Mouse (Mus musculus): ENCODE results near the gene Tcf7l1. TPM values are rescaled to one million over a fixed set of nuclear protein-coding genes. Genes with fewer than 3 reads are reported as not detected.

The Tcf7l1 gene
- polyA plus RNA-seq, 1 experiment: 14.4 TPM

DNA sequence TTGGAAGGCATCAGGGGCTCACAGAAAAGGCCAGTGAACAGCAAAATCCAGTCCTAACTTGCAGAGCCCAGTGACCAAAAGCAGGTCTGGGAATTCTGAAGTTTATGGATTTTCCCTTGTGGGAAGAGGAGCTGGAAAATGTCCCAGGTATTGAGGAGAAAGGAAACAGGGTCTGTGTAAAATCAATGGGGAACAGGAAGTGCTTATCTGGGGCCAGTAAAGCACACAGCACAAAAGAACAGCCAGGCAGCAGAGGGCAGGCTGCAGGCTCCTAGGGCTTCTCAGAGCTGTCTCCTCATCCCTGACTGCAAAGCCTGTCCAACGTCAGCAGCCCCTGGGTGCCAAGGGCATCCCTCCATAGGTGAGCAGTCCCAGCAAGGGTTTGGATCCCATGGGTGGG, 126.1 kb downstream of the Tcf7l1 start:
- DNase-seq (ENCODE audit: low read depth): no peak

DNA sequence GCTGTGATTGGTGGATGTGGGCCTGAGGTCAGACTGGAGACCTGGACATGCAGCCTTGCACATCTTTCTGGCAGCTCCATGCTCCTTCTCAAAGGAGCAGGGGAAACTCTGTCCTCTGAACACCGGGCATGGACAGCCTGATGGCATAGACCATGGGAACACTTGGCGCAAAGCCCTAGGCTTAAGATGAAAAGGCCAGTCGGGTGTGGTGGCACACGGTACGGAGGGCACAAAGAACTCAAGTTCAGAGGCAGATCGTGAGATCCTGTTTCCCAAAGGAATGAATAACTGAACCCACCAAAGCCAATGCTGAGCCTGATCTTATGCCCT, 128.7 kb downstream of the Tcf7l1 start:
- DNase-seq (ENCODE audit: low read depth): no peak

DNA sequence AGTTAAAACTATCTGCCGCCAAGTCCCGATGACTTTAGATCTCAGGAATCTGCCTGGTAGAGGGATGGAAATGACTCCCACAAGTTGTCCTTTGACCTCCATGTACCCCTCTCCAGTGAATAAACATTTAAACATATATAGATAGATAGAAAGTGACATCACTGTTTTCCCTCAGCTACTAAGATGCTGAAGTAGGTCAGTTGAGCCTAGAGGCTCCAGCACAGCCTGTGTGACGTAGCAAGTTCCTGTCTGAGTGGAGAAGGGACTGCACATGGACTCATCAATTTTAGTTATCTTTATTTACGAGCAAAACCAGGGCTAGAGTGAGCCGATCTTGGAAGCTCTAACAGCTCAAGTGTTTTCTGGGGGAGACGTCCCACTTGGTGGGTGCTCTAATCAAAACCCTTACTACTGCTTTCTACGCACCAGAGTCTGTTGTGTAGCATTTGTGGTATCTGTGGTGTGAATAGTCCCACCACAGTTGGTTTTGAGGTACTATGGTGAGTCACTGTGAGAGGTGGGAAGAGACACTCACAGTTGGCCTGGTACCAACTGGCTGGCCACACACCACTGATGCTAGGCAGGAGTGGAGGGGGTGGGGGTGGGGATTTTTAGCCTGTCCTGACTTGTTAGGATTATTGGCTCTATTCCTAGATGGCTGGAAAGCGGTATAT, 129.2 kb downstream of the Tcf7l1 start:
- DNase-seq (ENCODE audit: low read depth): no peak

DNA sequence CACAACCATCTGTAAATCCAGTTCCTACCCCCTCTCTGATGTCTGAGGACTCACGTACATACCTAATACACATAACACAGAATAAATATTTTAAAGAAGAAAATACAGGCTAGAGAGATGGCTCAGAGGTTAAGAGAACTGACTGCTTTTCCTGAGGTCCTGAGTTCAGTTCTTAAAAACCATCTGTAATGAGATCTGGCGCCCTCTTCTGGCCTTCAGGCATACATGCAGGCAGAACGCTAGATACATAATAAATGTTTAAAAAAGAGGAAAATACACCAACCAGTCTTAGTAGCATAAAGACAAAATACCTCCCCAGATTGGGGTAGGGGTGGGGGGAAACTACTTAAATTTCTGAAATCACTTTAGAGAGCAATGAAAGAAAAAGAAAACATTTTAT, 131.0 kb downstream of the Tcf7l1 start:
- DNase-seq (ENCODE audit: low read depth): no peak

DNA sequence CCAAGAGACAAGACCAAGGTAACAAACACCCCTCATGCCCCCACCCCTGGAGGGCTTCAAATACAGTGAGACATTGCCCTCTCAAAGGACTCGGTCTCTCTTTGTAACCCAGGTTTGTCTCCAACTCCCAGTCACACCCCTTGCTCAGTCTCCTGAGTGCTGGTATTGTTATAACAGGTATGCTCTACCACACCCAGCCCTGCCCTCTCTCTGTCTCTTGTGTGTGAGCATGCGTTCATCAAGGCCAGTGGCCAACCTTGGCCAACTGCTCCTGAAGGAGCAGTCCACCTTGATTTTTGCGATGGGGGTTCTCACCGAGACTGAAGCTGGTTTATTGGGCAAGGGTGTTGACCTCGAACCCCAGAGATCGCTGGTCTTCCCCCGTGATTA, 133.0 kb downstream of the Tcf7l1 start:
- no peak for DNase-seq (ENCODE audit: low read depth)

DNA sequence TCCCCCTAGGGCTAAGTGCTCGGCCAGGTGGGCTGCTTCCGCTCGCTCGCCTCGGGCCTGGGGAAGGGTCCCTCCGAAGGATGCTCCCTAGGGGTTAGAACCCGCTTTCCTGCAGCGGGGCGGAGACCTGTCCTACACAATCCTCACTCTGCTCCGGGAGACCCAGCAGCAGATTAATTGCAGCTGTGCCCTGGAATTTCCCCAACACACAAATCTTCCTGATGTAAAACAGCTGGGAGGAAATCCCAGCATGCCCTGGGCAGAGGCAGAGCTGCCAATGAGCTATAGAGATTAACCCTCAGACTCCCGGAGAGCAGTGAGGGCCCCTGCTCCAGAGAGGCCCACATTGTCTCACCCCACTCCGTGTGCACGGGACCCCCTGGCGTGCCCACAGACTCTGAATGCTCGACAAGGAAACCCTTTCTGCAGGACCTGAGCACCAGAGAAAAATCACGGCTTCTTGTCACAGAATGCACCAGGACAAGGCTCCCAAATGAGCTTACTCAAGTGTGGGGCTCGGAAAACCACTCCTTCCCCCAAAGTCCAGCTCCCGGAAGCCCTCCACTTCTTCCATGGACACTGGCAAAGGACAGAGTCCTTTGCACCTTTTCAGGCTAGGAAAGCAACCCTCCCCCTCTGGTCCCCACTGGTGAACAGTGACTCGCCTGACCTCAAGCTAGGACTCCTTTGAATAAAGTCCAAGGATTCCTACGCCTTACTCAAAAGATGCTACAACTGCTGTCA, 133.6 kb downstream of the Tcf7l1 start:
- no peak for DNase-seq (ENCODE audit: low read depth)

DNA sequence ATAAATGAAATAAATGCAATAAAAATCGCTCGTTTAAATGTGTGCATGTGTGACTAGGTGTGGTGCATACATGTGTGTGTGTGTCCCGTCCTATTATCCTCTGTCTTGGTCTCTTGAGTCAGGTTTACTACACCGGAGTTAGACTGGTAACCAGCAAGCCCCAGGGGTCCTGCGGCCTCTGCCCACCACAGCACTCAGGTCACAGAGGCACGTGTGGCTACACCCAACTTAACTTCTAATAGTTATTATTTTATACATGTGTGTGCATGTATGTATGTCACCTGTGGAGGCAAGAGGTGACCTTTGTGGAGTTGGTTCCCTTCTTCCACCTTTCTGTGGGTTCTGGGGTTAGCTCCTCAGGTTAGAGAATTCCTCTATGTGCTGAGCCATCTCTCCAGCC, 134.7 kb downstream of the Tcf7l1 start:
- no peak for DNase-seq (ENCODE audit: low read depth)

DNA sequence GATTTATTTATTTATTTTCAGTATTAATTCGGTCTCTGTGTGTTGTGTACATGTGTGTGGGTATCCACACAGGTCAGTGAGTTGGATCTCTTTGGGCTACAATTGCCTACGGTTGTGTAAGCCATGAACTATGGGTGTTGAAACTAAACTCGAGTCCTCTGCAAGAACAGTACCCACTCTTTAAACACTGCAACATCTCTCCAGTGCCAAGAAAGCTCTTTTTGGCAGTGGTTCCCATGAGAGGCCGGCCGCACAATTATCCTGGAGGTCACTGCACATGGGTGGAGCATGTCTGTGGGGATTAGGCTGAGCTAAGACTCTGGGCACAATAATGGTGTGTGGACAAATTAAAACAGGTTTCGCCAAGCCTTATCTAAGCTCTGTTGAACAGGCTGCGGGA, 135.6 kb downstream of the Tcf7l1 start:
- DNase-seq (ENCODE audit: low read depth): peak; percentile 94

DNA sequence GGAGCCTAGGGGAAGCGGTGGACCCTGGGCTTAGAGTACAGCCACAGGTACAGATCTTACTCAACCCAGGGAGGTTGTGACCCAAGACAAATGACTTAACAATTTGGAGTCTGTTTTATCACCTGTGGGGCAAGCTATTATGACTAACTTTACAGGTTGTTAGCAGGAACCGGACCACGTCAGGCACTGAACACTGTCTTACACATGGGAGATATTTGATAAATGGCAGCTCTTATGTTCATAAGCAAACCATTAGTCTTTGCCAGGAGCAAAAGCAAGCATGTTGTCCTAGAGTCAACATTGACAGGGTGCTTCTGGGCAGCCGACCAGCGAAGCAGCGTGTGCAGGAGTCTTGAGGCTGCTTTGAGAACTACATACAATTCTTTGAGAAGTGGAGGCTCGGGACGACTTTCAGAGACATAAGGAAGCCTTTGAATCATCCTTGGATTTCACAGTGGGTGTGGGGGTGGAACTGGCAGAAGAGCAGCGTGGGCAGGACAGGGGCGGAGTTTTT, 138.7 kb downstream of the Tcf7l1 start:
- peak; percentile 57 for DNase-seq (ENCODE audit: low read depth)

DNA sequence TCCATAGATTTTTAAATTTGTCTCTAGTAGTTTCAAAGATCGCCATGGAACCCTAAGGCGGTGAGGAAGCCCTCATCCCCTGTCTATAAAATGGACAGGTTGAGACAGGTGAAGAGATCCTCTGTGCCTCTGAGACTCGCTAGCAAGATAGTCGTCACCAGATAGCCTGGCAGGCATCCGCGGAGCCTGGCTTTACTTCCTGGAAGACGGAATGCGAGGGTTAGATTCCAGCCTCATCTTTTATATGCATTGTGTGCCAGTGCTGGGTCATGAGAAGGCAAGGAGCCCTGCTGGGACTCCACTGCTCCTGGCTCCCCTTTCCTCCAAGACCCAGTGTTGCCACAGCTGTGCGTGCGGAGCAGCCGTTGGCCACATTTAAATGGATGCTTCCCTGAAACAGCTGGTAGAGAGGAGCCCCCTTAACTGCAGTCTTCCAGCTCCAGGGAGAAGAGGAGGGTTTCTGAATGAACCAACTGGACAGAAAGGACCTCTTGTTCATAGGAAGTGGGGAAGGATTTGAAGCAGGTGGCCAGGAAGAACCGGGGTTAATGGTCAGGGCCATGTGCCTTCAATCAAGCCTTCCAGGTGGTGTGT, 141.0 kb downstream of the Tcf7l1 start:
- DNase-seq (ENCODE audit: low read depth): no peak

DNA sequence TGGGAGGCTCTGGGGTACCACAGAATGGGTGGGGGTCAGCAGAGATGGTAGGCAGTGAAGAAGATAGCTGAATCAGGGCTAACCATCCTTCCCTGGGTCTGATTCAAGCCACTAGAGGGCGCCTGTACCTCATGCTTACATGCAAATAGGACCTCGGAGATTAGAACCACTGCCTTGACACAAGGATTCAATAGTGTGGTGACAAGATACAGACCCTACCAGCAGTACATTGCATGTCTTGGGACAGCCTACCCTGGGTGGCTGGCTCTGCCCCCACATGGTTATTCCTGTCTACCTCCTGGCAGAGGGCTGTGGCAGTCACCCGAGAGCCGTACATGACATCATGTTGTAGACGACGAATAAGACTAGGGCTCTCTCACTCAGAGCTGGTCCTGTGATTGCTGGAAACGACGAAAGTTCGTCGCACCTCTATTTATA, 141.7 kb downstream of the Tcf7l1 start:
- DNase-seq (ENCODE audit: low read depth): no peak

DNA sequence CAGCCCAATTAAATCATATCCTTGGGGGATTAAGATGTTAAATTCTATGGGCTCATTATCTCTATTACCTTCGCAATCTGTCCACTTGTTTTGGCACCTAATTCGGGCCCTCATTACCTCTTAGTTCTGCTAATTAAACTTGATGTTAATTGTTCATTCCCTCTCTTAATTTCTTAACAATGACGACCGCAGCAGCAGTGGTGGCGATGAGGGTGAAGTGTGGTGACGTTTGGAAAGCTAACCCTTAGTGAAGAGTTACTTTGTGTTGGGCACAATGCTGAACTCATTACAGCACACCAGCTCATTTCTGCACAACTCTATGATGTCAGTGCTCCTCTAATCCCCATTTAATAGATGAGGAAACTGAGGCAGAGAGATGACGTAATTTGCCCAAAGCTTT, 143.7 kb downstream of the Tcf7l1 start:
- no peak for DNase-seq (ENCODE audit: low read depth)

DNA sequence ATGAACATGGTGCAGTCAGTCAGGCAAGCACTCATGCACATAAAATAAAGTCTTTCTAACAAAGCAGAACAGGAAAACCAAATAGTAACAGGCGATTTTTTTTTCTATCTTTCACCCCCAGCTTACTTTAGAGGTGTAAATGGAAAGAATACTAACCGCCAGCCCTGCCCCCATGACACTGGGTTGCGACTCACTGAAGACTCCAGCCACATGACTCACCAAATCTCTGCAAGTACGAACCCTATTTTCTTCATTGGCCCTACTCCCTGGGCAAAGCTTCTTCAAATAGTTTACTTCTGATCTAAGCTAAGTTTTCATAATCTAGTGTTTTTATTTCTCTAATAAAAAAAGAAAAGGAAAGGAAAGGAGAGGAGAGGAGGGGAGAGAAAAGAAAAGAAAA, 144.5 kb downstream of the Tcf7l1 start:
- DNase-seq (ENCODE audit: low read depth): no peak

DNA sequence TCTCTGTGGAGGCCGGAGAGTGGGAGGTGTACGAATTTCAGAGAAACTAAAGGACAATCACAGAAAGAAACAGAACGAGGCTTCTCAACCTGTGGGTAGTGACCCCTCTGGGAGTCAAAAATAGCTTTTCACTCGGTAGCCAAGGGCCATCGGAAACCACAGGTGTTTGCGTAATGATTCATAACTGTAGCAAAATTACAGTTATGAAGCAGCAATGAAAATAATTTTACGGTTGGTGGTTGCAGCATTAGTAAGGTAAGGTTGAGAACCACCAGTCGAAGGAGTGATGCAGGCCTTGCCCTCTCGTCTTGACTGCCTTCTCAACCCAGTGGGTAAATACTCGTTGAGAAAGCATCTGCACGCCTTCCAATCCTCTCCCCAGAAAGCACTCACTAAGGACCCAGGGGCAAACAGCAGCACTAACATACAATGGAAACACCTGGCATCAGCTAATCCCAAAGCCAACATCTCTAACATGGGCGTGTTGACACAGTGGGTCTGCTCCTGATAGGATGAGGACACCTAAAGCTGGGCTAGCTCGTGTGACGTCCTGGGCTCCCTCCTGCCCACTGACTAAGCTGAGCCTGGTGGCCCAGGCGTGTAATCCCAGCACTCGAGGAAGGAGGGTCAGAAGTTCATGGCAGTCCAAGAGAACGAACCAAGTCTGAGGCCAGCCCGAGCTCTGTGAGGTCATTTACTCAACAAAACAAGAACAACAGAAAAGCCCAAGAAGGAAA, 147.7 kb downstream of the Tcf7l1 start:
- no peak for DNase-seq (ENCODE audit: low read depth)

DNA sequence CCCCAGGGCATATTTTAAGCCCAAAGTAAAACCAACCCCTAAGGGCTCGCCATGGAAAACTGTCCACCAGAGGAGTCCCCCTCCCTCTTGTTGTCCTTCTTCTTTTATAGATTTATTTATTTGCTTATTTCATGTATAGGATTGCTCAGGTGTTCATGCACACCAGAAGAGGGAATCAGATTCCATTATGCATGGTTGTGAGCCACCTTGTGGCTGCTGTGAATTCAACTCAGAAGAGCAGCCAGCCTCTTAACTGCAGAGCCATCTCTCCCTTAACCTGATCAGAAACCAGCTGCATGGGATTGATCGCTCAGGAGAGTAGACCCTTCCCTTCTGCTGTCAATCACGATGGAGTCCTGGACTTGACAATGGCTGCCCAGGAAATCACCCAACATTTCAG, 152.1 kb downstream of the Tcf7l1 start:
- DNase-seq (ENCODE audit: low read depth): no peak

DNA sequence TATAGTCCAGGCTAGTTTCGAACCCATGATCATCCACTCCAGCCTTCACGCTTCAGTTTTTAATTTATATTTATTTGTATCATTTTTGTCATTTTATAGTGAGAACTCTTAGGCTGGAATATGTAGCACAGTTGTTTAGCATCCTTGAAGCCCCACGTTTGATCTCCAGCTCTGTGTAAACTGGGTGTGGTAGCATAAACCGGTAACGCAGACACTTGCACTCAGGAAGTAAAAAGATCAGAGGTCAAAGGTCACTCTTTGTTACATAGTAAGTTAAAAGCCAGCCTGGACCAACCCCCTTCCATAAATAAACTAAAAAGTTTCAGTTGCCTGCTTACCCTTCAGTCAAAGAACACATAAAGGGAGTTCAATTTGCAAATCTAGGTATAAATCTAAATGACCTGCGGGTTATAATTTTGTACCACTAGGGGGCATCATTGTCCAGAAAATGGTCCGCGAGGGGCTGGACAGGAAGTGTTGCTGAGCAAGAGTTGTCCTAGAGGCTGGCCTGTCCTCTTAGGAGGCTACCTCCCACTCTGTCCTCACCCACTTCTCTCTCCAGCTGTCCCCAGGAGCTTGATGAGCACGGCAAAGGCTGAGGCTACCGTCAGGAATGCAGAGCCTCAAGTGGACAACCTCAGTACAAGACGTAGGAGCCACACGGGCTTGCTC, 153.2 kb downstream of the Tcf7l1 start:
- no peak for DNase-seq (ENCODE audit: low read depth)

DNA sequence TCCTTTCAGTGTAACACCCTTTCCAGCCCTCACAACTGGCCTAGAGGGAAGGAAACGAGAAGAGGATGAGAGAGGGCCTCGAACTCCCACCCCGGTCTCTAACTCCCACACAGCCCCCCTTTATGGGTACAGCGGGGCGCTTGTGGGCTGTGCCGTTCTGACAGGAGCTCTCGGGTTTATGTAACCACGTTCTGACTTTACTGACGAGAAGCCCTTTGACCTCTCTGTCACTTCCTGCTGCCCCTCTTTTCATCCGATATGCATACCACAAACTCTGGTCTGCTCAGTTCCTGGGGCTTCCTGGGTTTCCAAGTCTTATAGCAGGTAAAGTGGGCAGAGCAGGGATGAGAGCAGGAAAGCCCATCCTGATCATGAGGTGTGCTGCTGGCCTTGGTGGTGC, 154.7 kb downstream of the Tcf7l1 start:
- no peak for DNase-seq (ENCODE audit: low read depth)

DNA sequence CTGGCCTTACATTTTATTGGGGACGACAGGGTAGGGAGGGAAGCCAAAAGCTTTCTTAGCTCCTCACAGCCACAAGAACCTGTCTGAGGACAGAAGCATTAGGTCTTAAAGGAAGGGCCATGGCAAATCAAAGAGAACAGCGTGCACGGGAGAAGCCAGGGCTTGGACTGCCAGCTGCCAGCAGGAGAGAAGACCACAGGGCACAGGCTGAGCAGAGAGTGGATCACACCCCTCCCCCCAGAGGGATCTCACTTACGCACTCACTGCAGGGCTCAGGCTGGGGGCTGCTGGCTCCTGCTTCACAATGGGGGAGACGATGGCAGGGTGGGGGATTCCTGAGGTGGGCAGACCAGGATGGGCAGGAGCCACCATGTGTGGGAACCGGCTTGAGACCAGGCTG, 157.4 kb downstream of the Tcf7l1 start:
- no peak for DNase-seq (ENCODE audit: low read depth)

DNA sequence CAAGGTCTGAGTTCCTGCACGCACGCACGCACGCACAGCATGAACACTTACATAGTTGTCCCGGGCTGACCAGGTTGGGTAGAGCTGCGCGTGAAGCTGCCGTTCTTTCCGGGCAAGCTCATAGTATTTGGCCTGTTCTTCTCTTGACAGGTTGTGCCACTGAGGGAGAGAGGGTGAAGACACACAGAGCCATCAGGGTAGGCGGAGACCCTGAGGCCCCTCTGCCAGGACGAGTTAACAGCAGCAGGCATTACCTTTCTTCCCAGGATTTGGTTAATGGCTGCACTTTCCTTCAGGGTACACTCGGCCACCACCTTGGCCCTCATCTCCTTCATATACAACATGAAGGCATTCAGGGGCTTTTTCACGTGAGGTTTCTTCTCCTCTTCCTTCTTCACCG, 158.1 kb downstream of the Tcf7l1 start:
- no peak for DNase-seq (ENCODE audit: low read depth)

DNA sequence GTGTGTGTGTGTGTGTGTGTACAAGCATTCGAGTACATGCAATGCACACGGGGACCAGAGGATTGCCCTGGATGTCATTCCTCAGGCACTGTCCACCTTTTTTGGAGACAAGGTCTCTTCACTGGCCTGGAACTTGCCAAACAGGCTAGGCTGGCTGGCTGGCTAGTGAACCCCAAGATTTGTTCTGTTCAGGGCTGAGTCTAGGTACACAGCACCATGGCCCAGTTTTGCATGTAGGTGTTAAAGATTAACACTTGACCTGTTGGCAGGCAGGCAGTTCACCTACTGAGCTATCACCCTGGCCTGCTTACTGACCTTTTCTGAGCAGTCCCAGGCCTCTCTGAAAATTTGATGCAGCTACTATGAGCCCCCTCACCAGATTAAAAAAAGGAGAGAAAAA, 158.7 kb downstream of the Tcf7l1 start:
- DNase-seq (ENCODE audit: low read depth): no peak

DNA sequence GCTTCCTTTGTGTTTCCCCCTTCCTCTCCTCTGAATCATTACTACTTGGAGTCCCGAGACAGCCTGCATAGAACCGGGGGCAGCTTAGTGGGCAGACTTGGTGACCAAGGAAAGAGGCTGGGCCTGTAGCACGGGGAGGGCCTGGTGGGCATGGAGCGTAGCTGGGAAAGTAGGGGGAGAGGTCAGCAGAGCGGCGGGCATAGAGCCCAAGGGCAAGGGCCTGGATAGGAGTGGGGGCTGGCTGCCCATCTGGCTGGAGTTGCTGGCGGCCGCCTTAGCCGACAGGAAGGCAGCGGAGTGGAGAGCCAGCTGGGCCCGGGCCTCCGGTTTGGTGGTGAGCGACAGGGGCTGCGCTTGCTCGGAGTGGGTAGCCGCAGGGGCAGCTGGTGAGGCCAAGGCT, 161.8 kb downstream of the Tcf7l1 start:
- DNase-seq (ENCODE audit: low read depth): no peak

DNA sequence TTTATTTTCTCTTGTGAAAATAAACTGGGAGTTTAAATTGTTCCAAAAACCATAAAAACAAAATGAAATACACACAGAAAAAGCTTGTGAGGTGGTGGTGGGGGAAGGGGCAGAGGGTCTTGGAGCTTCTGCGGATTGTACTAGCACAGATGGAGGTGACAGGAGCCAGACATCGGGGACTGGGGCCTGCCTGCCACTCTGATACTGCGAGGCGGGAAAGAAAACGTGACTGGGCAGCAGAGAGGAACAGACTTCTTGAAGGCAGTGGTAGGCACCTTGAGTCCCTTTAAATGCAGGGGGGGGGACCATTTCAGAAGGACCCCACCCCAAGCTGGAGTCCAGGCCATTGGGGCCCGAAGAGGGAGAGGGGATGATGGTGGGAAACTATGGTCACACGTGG, 162.7 kb downstream of the Tcf7l1 start:
- no peak for DNase-seq (ENCODE audit: low read depth)

Measured in gonadal fat pad, adult 2 months (tissue).